Mouse (Mus musculus): ENCODE results near the gene Rin3. TPM values are rescaled to one million over a fixed set of nuclear protein-coding genes. Genes with fewer than 3 reads are reported as not detected.

The Rin3 gene
- total and polyA plus RNA-seq, 3 experiments = 17.5 to 38.9 TPM; not detected in 1

DNA sequence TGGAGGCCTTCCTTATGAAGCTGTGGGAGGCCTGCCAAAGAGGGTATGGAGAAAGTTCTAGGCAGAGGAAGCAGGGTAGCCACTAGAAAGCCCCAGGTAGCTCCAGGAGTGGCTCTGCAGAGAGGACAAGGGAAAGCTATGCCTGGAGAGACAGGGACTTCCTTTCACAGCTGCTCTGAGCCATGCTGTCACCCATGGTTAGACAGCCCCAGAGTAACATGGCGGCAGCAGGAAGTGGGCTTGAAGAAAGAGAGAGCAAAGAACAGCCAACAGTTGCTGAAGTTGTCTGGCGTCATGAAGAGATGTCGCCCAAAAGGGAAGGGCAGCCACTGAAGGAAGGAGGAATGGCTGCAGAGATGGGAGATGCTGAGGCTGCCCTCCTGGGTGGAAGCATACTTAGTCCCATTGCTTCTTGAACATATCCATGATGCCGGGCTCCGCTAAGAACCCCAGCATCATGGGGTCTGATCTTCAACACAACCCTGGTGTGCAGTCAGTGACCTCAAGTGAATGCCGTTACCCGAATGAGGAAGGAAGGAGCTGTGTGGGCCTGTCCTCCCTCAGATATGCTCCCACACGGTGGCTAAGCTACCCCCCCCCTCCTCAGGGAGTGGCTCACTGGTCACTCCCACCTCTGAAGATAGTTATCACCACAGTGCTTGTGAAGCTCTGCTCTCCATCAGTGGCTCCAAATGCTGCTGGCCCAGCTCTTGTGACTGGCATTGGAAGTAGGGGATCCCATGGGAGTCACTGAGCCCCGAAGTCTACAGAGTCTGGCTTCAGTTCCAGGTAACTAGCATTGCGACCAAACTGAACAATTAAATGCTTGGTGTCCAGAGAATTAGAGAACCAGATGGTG is 71.5 kb downstream of the Rin3 start (continued):
- TF ChIP-seq ZC3H11A (IDR thresholded peaks at IDR 0.05; ENCODE audit: low read depth, low read length) (no peak; the same call in 1 of the 2 replicates), ELF1 (IDR thresholded peaks at IDR 0.05; ENCODE audit: low read depth, low read length) (0 out of 2 replicates have a peak, but pooled peaks have one; percentile 9), E2F4 (IDR thresholded peaks at IDR 0.05; ENCODE audit: borderline replicate concordance, low read depth, low read length) (no peak), MAFK (IDR thresholded peaks at IDR 0.05; ENCODE audit: borderline replicate concordance, low read depth, low read length) (no peak), RAD21 (IDR thresholded peaks at IDR 0.05; ENCODE audit: low read depth, low read length) (no peak), NELFE (IDR thresholded peaks at IDR 0.05; ENCODE audit: low read depth, low read length) (peak; percentile 90), MAX (IDR thresholded peaks at IDR 0.05; ENCODE audit: low read length) (peak; percentile 55; the same call in 1 of the 2 replicates), POLR2AphosphoS2 (IDR thresholded peaks at IDR 0.05; ENCODE audit: low read length) (peak; percentile 70; the same call in 1 of the 2 replicates), ETS1 (IDR thresholded peaks at IDR 0.05; ENCODE audit: low read depth, low read length) (peak; percentile 84), TAL1 (IDR thresholded peaks at IDR 0.05; ENCODE audit: low read length) (peak; percentile 82), USF1 (IDR thresholded peaks at IDR 0.05; ENCODE audit: low read depth, low read length) (no peak), ZMIZ1 (IDR thresholded peaks at IDR 0.05; ENCODE audit: low read depth, low read length) (peak; percentile 86), TBP (IDR thresholded peaks at IDR 0.05; ENCODE audit: low read depth, low read length) (peak; percentile 93), MYB (IDR thresholded peaks at IDR 0.05; ENCODE audit: low read depth, low read length) (peak; percentile 94), MXI1 (IDR thresholded peaks at IDR 0.05; ENCODE audit: low read depth, low read length) (peak; percentile 28; the same call in 1 of the 2 replicates)

- H3K36me3 ChIP-seq (ENCODE audit: control insufficient read depth in 1 of 2, insufficient read depth in 2 of 2, low read length in 2 of 2) = peaks cover 2 to 36% of the 10 kb centered on the region in 2 experiments; a peak in 3 of 4 replicates
- H3K27me3 ChIP-seq (ENCODE audit: control insufficient read depth in 1 of 2, insufficient read depth in 2 of 2, low read length in 2 of 2) = no peaks in the 10 kb centered on the region
- H3K27ac ChIP-seq (ENCODE audit: control insufficient read depth, low read depth, low read length) = peak overlapping the region; percentile 81
- peak; percentile 45 for DNase-seq (ENCODE audit: low read depth, low spot score)
- no peaks in the 10 kb centered on the region for H3K9me3 ChIP-seq (replicated peaks; ENCODE audit: insufficient read depth, low read length)
- peaks cover 11 to 46% of the 10 kb centered on the region in 2 experiments for H3K4me1 ChIP-seq (ENCODE audit: control insufficient read depth in 1 of 2, insufficient read depth in 2 of 2, low read length in 2 of 2)
- H3K9ac ChIP-seq (ENCODE audit: control insufficient read depth, low read depth, low read length, poor library complexity, severe bottlenecking) = peak overlapping the region; percentile 70
- H3K79me2 ChIP-seq (ENCODE audit: control insufficient read depth, insufficient read depth, low read length, poor library complexity) = peaks cover 38% of the 10 kb centered on the region
- peak overlapping the region; percentile 67 to 69 for H3K4me3 ChIP-seq (ENCODE audit: control insufficient read depth in 1 of 2, insufficient read depth in 1 of 2, low read depth in 2 of 2, low read length in 2 of 2)
- no peak; the same call in 1 of the 2 replicates for TF ChIP-seq SIN3A (IDR thresholded peaks at IDR 0.05; ENCODE audit: low read length)
- TF ChIP-seq MYB (IDR thresholded peaks at IDR 0.05; ENCODE audit: low read depth, low read length) = no peak
- no peak for TF ChIP-seq ZMIZ1 (IDR thresholded peaks at IDR 0.05; ENCODE audit: low read depth, low read length)
- peak; percentile 54 for TF ChIP-seq TAL1 (IDR thresholded peaks at IDR 0.05; ENCODE audit: low read length)
- TF ChIP-seq MEF2A (IDR thresholded peaks at IDR 0.05; ENCODE audit: extremely low read depth, insufficient replicate concordance, low read depth, low read length, poor library complexity, severe bottlenecking) = no peak
- TF ChIP-seq ETS1 (IDR thresholded peaks at IDR 0.05; ENCODE audit: low read depth, low read length) = 0 out of 2 replicates have a peak, but pooled peaks have one; percentile 15
- no peak for TF ChIP-seq NELFE (IDR thresholded peaks at IDR 0.05; ENCODE audit: low read depth, low read length)
- TF ChIP-seq BHLHE40 (IDR thresholded peaks at IDR 0.05; ENCODE audit: borderline replicate concordance, low read depth, low read length) = no peak
- TF ChIP-seq CHD1 (IDR thresholded peaks at IDR 0.05; ENCODE audit: low read depth, low read length) = no peak
- TF ChIP-seq KAT2A (conservative IDR thresholded peaks at IDR 0.05; ENCODE audit: low read depth, low read length) = no peak
These were observed 72.9 kb downstream of the Rin3 start for GRCm38 (mm10) chr12:102355784-102356183.

All from MEL (cell line).